Mouse (Mus musculus) B cell, adult 67 days (primary cell): Measurements from ENCODE around the gene Mettl7a2. TPM values are rescaled to one million over a fixed set of nuclear protein-coding genes. Genes with fewer than 3 reads are reported as not detected.

ENCODE experiments used
- total RNA-seq, 2 experiments: library from RNA; stranded (reverse); gene quantifications; 4 replicates each; pipeline ENCODE4 v1.2.4; 2023

Gene Mettl7a2
- under 1 TPM in 1 of 2 experiments, not detected in 1; 0.50 TPM for total RNA-seq

DNA sequence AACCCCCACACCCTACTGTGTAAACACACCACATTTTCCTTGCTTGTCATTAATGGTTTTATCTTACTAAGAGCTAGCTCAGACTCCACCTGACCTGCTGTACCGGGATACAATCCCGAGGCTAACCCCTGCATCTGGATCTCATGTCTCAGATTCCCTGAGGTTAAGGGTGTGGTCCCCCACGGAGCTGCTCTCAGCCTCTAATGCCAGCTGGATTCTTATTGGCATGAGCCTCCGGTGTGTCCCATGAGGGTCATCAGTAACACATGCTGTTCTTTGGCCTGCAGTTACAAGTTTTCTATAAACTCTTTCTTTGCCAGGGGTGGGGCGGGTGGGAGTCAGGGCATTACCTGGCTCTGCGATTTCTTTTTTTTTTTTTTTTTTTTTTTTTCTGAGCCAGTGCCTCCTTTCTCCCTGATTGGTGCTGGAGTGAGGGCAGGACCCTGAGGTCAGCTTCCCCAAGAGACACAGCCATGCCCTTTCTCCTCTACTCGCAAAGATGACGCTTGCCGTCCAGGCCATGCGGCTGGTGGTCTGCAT is at the start of gene Mettl7a2, which contains the start of gene Methig1:
Gene Mettl7a2 (plus strand): TSS at position 490 of the 540 bp plus-strand sequence.
Gene Methig1 (plus strand): TSS at position 439 of the 540 bp plus-strand sequence.

DNA sequence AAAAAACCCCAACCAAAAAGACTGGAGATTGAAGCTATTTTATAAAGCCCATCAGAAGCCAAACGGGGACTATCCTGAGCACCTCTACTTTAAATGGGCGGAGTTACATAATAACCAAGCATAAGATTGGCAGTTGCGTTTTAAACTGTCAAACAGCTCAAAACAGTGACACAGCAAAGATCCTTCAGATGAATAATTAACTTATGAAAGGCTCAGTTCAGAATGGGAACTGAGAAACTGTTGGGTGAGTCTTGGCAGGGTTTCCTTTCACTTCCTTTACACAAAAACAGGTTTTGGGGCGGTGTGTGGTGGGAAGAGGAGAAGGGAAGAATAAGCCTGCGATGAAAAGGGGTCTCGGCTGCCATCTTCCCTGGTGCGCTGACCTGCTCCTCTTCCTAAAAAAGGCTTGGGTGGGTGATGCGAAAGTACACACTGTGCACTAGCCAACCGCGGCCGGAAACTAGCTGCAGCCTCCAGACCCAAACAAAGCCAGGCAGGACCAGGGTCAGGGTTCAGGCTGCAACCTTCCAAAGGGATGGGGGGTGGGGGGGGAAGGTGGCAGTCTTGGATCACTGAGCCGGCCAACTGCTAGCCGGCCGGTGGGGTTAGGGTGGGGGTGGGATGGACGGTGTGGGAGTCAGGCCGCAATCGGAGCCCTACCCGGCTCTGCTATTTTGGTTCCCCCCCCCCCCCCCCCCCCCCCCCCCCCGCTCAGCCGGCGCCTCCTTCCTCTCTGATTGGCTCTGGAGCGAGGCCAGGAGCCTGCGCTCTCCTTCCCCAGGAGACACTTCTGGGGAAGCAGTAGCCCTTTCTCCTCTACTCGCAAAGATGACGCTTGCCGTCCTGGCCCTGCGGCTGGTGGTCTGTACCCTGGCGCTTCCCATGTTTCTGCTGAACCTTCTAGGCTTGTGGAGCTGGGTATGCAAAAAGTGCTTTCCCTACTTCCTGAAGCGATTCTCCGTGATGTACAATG is 48.7 kb upstream of the Mettl7a2 start, which contains the start of gene Mettl7a1:
Gene Mettl7a1 (plus strand): TSS at position 122 of the 973 bp plus-strand sequence.

DNA sequence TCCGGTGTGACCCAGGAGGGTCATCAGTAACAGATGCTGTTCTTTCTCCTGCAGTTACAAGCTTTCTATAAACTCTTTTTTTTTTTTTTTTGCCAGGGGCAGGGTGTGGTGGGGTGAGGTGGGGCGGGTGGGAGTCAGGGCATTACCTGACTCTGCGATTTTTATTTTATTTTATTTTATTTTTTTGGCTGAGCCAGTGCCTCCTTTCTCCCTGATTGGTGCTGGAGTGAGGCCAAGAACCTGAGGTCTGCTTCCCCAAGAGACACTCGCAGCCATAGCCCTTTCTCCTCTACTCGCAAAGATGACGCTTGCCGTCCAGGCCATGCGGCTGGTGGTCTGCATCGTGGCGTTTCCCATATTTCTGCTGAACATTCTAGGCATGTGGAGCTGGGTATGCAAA is 18.4 kb upstream of the Mettl7a2 start, which contains the start of gene Mettl7a3:
Gene Mettl7a3 (plus strand): TSS at position 301 of the 400 bp plus-strand sequence.

DNA sequence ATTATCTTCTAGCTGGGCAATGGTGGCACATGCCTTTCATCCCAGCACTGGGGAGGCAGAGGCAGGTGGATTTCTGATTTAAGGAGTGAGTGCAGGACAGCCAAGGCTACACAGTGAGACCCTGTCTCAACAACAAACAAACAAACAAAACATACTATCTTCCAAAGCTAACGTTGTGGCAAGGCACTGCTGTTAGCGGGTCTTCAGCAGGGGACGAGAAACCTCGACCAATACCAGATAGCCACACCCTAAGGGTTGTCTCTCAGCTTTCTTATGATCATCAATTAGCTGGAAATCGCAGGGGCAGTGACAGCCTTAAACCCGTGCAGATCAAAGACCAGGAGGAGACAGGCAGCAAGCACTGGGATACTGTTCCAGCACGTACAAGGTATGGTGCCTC is 11.2 kb downstream of the Mettl7a2 start, which contains the start of gene Higd1c:
Gene Higd1c (plus strand): TSS at position 301 of the 400 bp plus-strand sequence.

Other genes with a start within 250 kb of the Mettl7a2 start
- gene Atf1, start 125.4 kb upstream of the Mettl7a2 start, total RNA-seq, result 10 to 100 TPM; 67.8 to 76.6 TPM
- gene Tmprss12, start 72.4 kb upstream of the Mettl7a2 start, total RNA-seq, result not detected
- 10 to 100 TPM; 15.5 to 18.8 TPM for gene Mettl7a1, start 49.1 kb upstream of the Mettl7a2 start, total RNA-seq
- gene Mettl7a3, start 18.3 kb upstream of the Mettl7a2 start, total RNA-seq, result not detected
- gene Methig1, start 51 bp upstream of the Mettl7a2 start, total RNA-seq, result not detected
- not detected for gene Higd1c, start 11.3 kb downstream of the Mettl7a2 start, total RNA-seq
- gene Gm5475, start 68.9 kb downstream of the Mettl7a2 start, total RNA-seq, result not detected
- 10 to 100 TPM; 21.4 to 21.9 TPM for gene Slc11a2, start 71.9 kb downstream of the Mettl7a2 start, total RNA-seq
- gene Letmd1, start 115.8 kb downstream of the Mettl7a2 start, total RNA-seq, result 10 to 100 TPM; 42.2 to 44.9 TPM
- 1 to 10 TPM; 4.2 to 6.2 TPM for gene Csrnp2, start 142.3 kb downstream of the Mettl7a2 start, total RNA-seq
- 10 to 100 TPM in 1 of 2 experiments, 1 to 10 TPM in 1; 8.3 to 11.7 TPM for gene Tfcp2, start 198.8 kb downstream of the Mettl7a2 start, total RNA-seq
- 10 to 100 TPM; 74.9 to 78.3 TPM for gene Pou6f1, start 246.8 kb downstream of the Mettl7a2 start, total RNA-seq